Mouse (Mus musculus) testis, adult 2 months (tissue): Measurements from ENCODE around the gene Top2a.

Experiments
- CTCF ChIP-seq: fragments of 200-500 bp; IDR thresholded peaks from 2 replicates; pipeline ENCODE4 v1.5.1; 2012; ENCODE audit warnings: low read depth, mild to moderate bottlenecking, inconsistent platforms, low read length, moderate library complexity; ENCODE audit not compliant: control insufficient read depth, insufficient read depth, insufficient replicate concordance
- POLR2A ChIP-seq: fragments of 200-500 bp; IDR thresholded peaks from 2 replicates; pipeline ENCODE4 v1.6.1; 2012; ENCODE audit warnings: low read depth, mild to moderate bottlenecking, inconsistent platforms, low read length, moderate library complexity; ENCODE audit not compliant: control insufficient read depth

- TF ChIP-seq CTCF (no peak), POLR2A (no peak)
Measured at GRCm38 (mm10) chr11:98952111-98952510, 71.9 kb downstream of the Top2a start.
